9 mouse cellular contexts compared by ENCODE assay signal in genomic region chr14:30129378-30129777, GRCm38 (mm10).
DNase-seq lines count a peak whose midpoint lies in the region; ATAC-seq lines count a peak whose summit lies in the region.
"Had no signal": no experiment of that assay in that cellular context is flagged by ENCODE, and none has a peak within 500 bp of the region (broad histone marks: within the 10 kb centered on the region; RNA-seq: fewer than 3 reads in every experiment).

No protein-coding gene starts in this region.

- no peak overlapping the region for H3K4me3 ChIP-seq in midbrain, embryonic 10.5 days
- no peak overlapping the region for H3K4me3 ChIP-seq in midbrain, embryonic 15.5 days
- H3K4me3 ChIP-seq: midbrain, embryonic 12.5 days had no signal

- peaks cover 8% of the 10 kb centered on the region for H3K4me1 ChIP-seq in midbrain, embryonic 10.5 days
- H3K4me1 ChIP-seq in midbrain, embryonic 15.5 days = no peaks in the 10 kb centered on the region
- H3K4me1 ChIP-seq: midbrain, embryonic 12.5 days had no signal

- H3K27ac ChIP-seq in midbrain, embryonic 10.5 days (replicated peaks) = no peak overlapping the region
- no peak overlapping the region for H3K27ac ChIP-seq in midbrain, embryonic 15.5 days
- H3K27ac ChIP-seq: midbrain, embryonic 12.5 days had no signal

- no peak overlapping the region for H3K4me2 ChIP-seq in midbrain, embryonic 15.5 days
- H3K4me2 ChIP-seq: midbrain, embryonic 12.5 days had no signal

- H3K27me3 ChIP-seq in midbrain, embryonic 10.5 days (ENCODE audit: low read depth, poor library complexity, severe bottlenecking) = no peaks in the 10 kb centered on the region
- H3K27me3 ChIP-seq in midbrain, embryonic 15.5 days (replicated peaks) = no peaks in the 10 kb centered on the region
- H3K27me3 ChIP-seq: midbrain, embryonic 12.5 days had no signal

- H3K9me3 ChIP-seq in midbrain, embryonic 10.5 days (replicated peaks) = no peaks in the 10 kb centered on the region
- H3K9me3 ChIP-seq in midbrain, embryonic 15.5 days = no peaks in the 10 kb centered on the region
- H3K9me3 ChIP-seq: midbrain, embryonic 12.5 days had no signal

- WGBS in midbrain, embryonic 10.5 days = 38% methylated on average over 9 of the region's 9 CpGs
- 31% methylated on average over 9 of the region's 9 CpGs for WGBS in midbrain, embryonic 15.5 days

- DNase-seq in cerebellum, adult 11-12 months = peak; percentile 32
- DNase-seq in cerebellum, adult 9-10 months = no peak
- peak; percentile 42 for DNase-seq in midbrain, embryonic 10.5 days (ENCODE audit: low spot score)
- peak; percentile 9 for DNase-seq in c-Kit-negative CD71-positive TER-119-positive erythroid progenitor cells, embryonic 14.5 days (ENCODE audit: low read depth, low spot score)
- peak; percentile 60 for DNase-seq in heart, postnatal 4 days
- DNase-seq in MN1 (ENCODE audit: low spot score) = no peak

- no peak for ATAC-seq in midbrain, embryonic 15.5 days (replicated peaks)
- peak; percentile 76 for ATAC-seq in megakaryocyte-erythroid progenitor cell, adult 5-6 weeks (replicated peaks; ENCODE audit: low FRiP score, low TSS enrichment, poor library complexity, severe bottlenecking)

- no peaks in the 10 kb centered on the region for H3K36me3 ChIP-seq in midbrain, embryonic 10.5 days
- H3K36me3 ChIP-seq in midbrain, embryonic 15.5 days (replicated peaks) = no peaks in the 10 kb centered on the region
- H3K36me3 ChIP-seq: midbrain, embryonic 12.5 days had no signal

- no peak overlapping the region for H3K9ac ChIP-seq in midbrain, embryonic 15.5 days
- H3K9ac ChIP-seq: midbrain, embryonic 12.5 days had no signal

Comparison
In these comparisons a context has a peak if more than half of its experiments do, and no peak if none do; other contexts are left out.
1. DNase-seq: peak in cerebellum, adult 11-12 months (single experiment), midbrain, embryonic 10.5 days (single experiment), c-Kit-negative CD71-positive TER-119-positive erythroid progenitor cells, embryonic 14.5 days (single experiment) and heart, postnatal 4 days (single experiment); none in cerebellum, adult 9-10 months (single experiment) and MN1 (single experiment).